Mouse (Mus musculus) ES-E14 (cell line): Measurements from ENCODE around the gene Ibsp. TPM values are rescaled to one million over a fixed set of nuclear protein-coding genes. Genes with fewer than 3 reads are reported as not detected.

Source experiments
- DNase-seq: peaks from one replicate; pipeline ENCODE4 v3.0.0-alpha.2; 2013; ENCODE audit warnings: low read depth, low spot score
- H3K27ac ChIP-seq: 2 replicates; pipeline ENCODE4 v1.5.1; 2012; ENCODE audit warnings: low read depth, mild to moderate bottlenecking, low read length, moderate library complexity, mixed read lengths; ENCODE audit not compliant: poor library complexity, insufficient read depth, severe bottlenecking
- H3K36me3 ChIP-seq: 2 replicates; pipeline ENCODE4 v1.6.1; 2012; ENCODE audit warnings: mild to moderate bottlenecking, low read length, moderate library complexity, mixed read lengths; ENCODE audit not compliant: control insufficient read depth, poor library complexity, insufficient read depth, severe bottlenecking
- H3K4me1 ChIP-seq, 2 experiments: fragments of 150-350 bp in 1 of 2; sonication (generic) in 1 of 2; 2 replicates each; pipeline ENCODE4 v1.6.1; 2012; ENCODE audit warnings: low read length in 2 of 2, mild to moderate bottlenecking in 1 of 2, mixed read lengths in 1 of 2; ENCODE audit not compliant: control insufficient read depth in 2 of 2, insufficient read depth in 2 of 2, poor library complexity in 1 of 2
- H3K4me3 ChIP-seq, 2 experiments: fragments of 150-350 bp in 1 of 2; sonication (generic) in 1 of 2; 2 replicates each; pipeline ENCODE4 v1.5.1; 2012; ENCODE audit warnings: low read length in 2 of 2, low read depth in 1 of 2, mild to moderate bottlenecking in 1 of 2, mixed read lengths in 1 of 2; ENCODE audit not compliant: insufficient read depth in 1 of 2, poor library complexity in 1 of 2, severe bottlenecking in 1 of 2
- H3K9ac ChIP-seq: 2 replicates; pipeline ENCODE4 v1.6.1; 2012; ENCODE audit warnings: low read depth, mild to moderate bottlenecking, low read length, mixed read lengths; ENCODE audit not compliant: poor library complexity, insufficient read depth, severe bottlenecking
- H3K9me3 ChIP-seq: fragments of 150-350 bp; sonication (generic); 2 replicates; pipeline ENCODE4 v1.6.1; 2012; ENCODE audit warnings: low read depth, mild to moderate bottlenecking, low read length; ENCODE audit not compliant: control insufficient read depth, insufficient read depth
- CHD2 ChIP-seq: IDR thresholded peaks from 2 replicates; pipeline ENCODE4 v1.6.1; 2014; ENCODE audit warnings: mild to moderate bottlenecking, low read depth, low read length, inconsistent platforms
- HCFC1 ChIP-seq: IDR thresholded peaks from 2 replicates; pipeline ENCODE4 v1.6.1; 2012; ENCODE audit warnings: low read length, inconsistent platforms, borderline replicate concordance; ENCODE audit not compliant: insufficient read depth
- MAFK ChIP-seq: IDR thresholded peaks from 2 replicates; pipeline ENCODE4 v1.6.1; 2014; ENCODE audit warnings: mild to moderate bottlenecking, low read depth, low read length, inconsistent platforms; ENCODE audit not compliant: insufficient read depth
- ZC3H11A ChIP-seq: IDR thresholded peaks from 2 replicates; pipeline ENCODE4 v1.6.1; 2012; ENCODE audit warnings: low read depth, mild to moderate bottlenecking, inconsistent platforms, low read length, borderline replicate concordance
- ZNF384 ChIP-seq: IDR thresholded peaks from 2 replicates; pipeline ENCODE4 v1.6.1; 2012; ENCODE audit warnings: low read depth, low read length, inconsistent platforms
- in situ Hi-C, 2 experiments: fragments of 600-800 bp; cut with MboI; formaldehyde crosslinking; loops; one replicate each; pipeline ENCODE4 v1.15.1; 2025; ENCODE audit warnings: low sequenced_read_pairs in 2 of 2, inconsistent platforms in 1 of 2; ENCODE audit not compliant: unreplicated experiment in 2 of 2
- total RNA-seq: library from RNA; depleted of rRNA; stranded (reverse); fragments of 300-350 nt; gene quantifications from 2 replicates; pipeline ENCODE4 v1.2.3, GENCODE M21; 2012

The Ibsp gene
- total RNA-seq, 1 experiment, result not detected

- no peak overlapping the region for H3K9ac ChIP-seq
- in situ Hi-C loops, result loop anchor here in 1 of 2 experiments (25.0 kb wide), 1 partner anchor 341 kb away; the partner anchor contains the start of gene Hsd17b13
- no peaks in the 10 kb centered on the region for H3K9me3 ChIP-seq
- DNase-seq, result no peak
- H3K4me1 ChIP-seq, result no peaks in the 10 kb centered on the region
- TF ChIP-seq HCFC1 (no peak), ZNF384 (no peak), CHD2 (no peak), MAFK (no peak), ZC3H11A (no peak)
- no peak overlapping the region for H3K27ac ChIP-seq
- H3K36me3 ChIP-seq, result no peaks in the 10 kb centered on the region
- no peak overlapping the region for H3K4me3 ChIP-seq
Measured at GRCm38 (mm10) chr5:104327876-104328275, 28.9 kb downstream of the Ibsp start.

DNA sequence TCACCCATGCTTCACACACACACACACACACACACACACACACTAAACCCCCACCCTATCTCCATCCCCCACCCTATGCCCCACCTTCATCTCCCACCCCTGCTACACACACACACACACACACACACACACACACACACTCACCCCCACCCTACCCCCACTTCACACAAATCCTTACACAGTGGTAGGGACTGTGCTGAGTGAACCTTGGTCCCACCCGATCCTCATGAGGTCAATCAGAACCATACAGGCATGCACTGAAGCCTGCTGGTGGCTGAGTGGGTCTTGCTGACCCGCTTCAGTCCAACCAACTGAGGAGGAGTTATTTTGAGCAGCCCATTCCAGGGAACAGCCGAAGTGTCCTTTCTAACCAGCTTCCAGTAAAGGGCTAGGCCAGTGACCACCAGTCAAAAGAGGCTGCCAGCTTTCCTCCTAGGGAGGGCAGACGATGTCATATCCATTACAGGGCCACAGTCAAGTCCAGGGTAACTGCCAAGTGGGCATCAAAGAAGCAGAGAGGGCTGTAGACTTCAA, 29.4 kb downstream of the Ibsp start:
- no peak overlapping the region for H3K27ac ChIP-seq
- H3K4me3 ChIP-seq, result no peak overlapping the region
- no peaks in the 10 kb centered on the region for H3K9me3 ChIP-seq
- in situ Hi-C loops, result loop anchor here in 1 of 2 experiments (25.0 kb wide), 1 partner anchor 341 kb away; the partner anchor contains the start of gene Hsd17b13
- no peaks in the 10 kb centered on the region for H3K4me1 ChIP-seq
- no peak for TF ChIP-seq MAFK
- TF ChIP-seq HCFC1, result no peak
- TF ChIP-seq ZNF384, result no peak
- TF ChIP-seq ZC3H11A, result no peak
- no peak for TF ChIP-seq CHD2
- H3K36me3 ChIP-seq, result no peaks in the 10 kb centered on the region
- DNase-seq, result no peak
- no peak overlapping the region for H3K9ac ChIP-seq

DNA sequence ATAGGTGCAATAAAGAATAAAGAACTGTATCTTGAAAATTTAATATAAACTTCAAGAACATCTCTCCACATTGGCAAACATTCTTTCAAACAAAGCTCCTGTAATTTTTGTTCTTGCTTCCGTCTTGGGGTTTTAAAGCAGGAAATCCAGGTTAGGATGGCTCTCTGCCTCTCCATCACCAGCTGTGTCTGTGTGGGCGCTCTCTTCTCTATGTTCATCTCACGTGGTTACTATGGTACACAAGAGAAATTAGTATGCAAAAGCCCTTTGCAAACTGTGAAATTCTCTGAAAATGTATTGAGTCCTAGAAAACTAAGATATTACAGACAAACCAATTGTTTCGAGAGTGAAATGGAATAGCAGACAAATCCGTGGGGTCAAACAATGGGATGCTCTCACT, 30.4 kb downstream of the Ibsp start:
- no peak overlapping the region for H3K9ac ChIP-seq
- no peak for TF ChIP-seq ZNF384
- H3K4me3 ChIP-seq, result no peak overlapping the region
- no peaks in the 10 kb centered on the region for H3K9me3 ChIP-seq
- no peaks in the 10 kb centered on the region for H3K4me1 ChIP-seq
- H3K27ac ChIP-seq, result no peak overlapping the region
- DNase-seq, result no peak
- in situ Hi-C loops, result loop anchor here in 1 of 2 experiments (25.0 kb wide), 1 partner anchor 342 kb away; the partner anchor contains the start of gene Hsd17b13
- no peaks in the 10 kb centered on the region for H3K36me3 ChIP-seq

- in situ Hi-C loops, result loop anchor here in 1 of 2 experiments (25.0 kb wide), 1 partner anchor 343 kb away; the partner anchor contains the start of gene Hsd17b13
- no peak for DNase-seq
Measured at GRCm38 (mm10) chr5:104330088-104330487, 31.1 kb downstream of the Ibsp start.

DNA sequence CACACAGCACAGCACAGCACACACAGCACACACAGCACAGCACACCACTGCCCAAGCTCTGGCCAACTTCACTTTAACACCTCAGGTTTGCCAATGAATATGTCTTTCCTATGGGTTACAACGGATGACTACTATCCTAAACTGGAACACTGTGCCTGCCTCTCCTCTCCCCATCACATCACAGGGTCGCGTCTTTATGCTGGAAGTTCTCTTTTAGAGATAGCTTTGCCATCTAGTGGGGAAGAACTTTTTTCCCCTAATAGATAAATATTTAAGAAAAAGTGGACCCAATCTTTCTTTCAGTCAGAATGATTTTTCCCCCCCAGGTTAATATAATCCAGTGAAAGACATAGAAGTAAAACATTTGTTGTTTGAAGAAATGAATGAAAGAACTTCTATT, 33.3 kb downstream of the Ibsp start:
- H3K27ac ChIP-seq, result no peak overlapping the region
- H3K4me3 ChIP-seq, result no peak overlapping the region
- in situ Hi-C loops, result loop anchor here in 1 of 2 experiments (25.0 kb wide), 1 partner anchor 345 kb away; the partner anchor contains the start of gene Hsd17b13

More at GRCm38 (mm10) chr5:104330088-104330487, 31.1 kb downstream of the Ibsp start:
- no peak overlapping the region for H3K4me3 ChIP-seq
- no peak for TF ChIP-seq HCFC1
- no peak for TF ChIP-seq CHD2
- TF ChIP-seq MAFK, result no peak
- no peak for TF ChIP-seq ZC3H11A
- TF ChIP-seq ZNF384, result no peak
- H3K27ac ChIP-seq, result no peak overlapping the region
- no peaks in the 10 kb centered on the region for H3K9me3 ChIP-seq
- H3K9ac ChIP-seq, result no peak overlapping the region
- no peaks in the 10 kb centered on the region for H3K36me3 ChIP-seq
- H3K4me1 ChIP-seq, result no peaks in the 10 kb centered on the region

More for the DNA sequence above, 33.3 kb downstream of the Ibsp start:
- H3K9me3 ChIP-seq, result no peaks in the 10 kb centered on the region
- TF ChIP-seq MAFK (no peak), ZNF384 (no peak), ZC3H11A (no peak), HCFC1 (no peak), CHD2 (no peak)
- H3K9ac ChIP-seq, result no peak overlapping the region
- no peaks in the 10 kb centered on the region for H3K36me3 ChIP-seq
- no peaks in the 10 kb centered on the region for H3K4me1 ChIP-seq
- no peak for DNase-seq
